In genomic region chr19:45652286-45652988, GRCm38 (mm10) we compare ENCODE assay signal across 9 mouse cellular contexts. TPM values are rescaled to one million over a fixed set of nuclear protein-coding genes. Genes with fewer than 3 reads are reported as not detected.
DNase-seq lines count a peak whose midpoint lies in the region; ATAC-seq and TF ChIP-seq lines count a peak whose summit lies in the region.
"Had no signal": no experiment of that assay in that cellular context is flagged by ENCODE, and none has a peak within 500 bp of the region (broad histone marks: within the 10 kb centered on the region; RNA-seq: fewer than 3 reads in every experiment).

No protein-coding gene starts in this region.

- no peaks in the 10 kb centered on the region for H3K27me3 ChIP-seq in forebrain, embryonic 14.5 days (replicated peaks; ENCODE audit: control insufficient read depth, insufficient read depth, low read length)
- H3K27me3 ChIP-seq in forebrain, embryonic 11.5 days (ENCODE audit: control insufficient read depth, insufficient read depth, low read length) = no peaks in the 10 kb centered on the region
- H3K27me3 ChIP-seq in heart, embryonic 13.5 days (replicated peaks) = no peaks in the 10 kb centered on the region

- no peaks in the 10 kb centered on the region for H3K36me3 ChIP-seq in forebrain, embryonic 14.5 days (ENCODE audit: control insufficient read depth, insufficient read depth, low read length)
- H3K36me3 ChIP-seq in forebrain, embryonic 11.5 days (ENCODE audit: control insufficient read depth, insufficient read depth, low read length) = no peaks in the 10 kb centered on the region
- peaks cover 2% of the 10 kb centered on the region; the same call in 1 of the 2 replicates for H3K36me3 ChIP-seq in heart, embryonic 13.5 days

- TF ChIP-seq POLR2A in bone marrow macrophage, adult 2 months (IDR thresholded peaks at IDR 0.05; ENCODE audit: borderline replicate concordance, low read depth, low read length) = no peak

- no peak for TF ChIP-seq CTCF in bone marrow macrophage, adult 2 months (IDR thresholded peaks at IDR 0.05; ENCODE audit: low read depth, low read length)

- H3K4me1 ChIP-seq in forebrain, embryonic 14.5 days (ENCODE audit: control insufficient read depth, insufficient read depth, low read length) = peaks cover 5% of the 10 kb centered on the region
- peaks cover 2% of the 10 kb centered on the region; the same call in 1 of the 2 replicates for H3K4me1 ChIP-seq in forebrain, embryonic 11.5 days (replicated peaks; ENCODE audit: control insufficient read depth, insufficient read depth, low read length)
- peaks cover 25% of the 10 kb centered on the region for H3K4me1 ChIP-seq in bone marrow macrophage, adult 2 months (ENCODE audit: control insufficient read depth, insufficient read depth, low read length)
- peaks cover 51% of the 10 kb centered on the region for H3K4me1 ChIP-seq in heart, embryonic 13.5 days

- H3K4me3 ChIP-seq in forebrain, embryonic 14.5 days (ENCODE audit: low read depth, low read length) = no peak overlapping the region
- no peak overlapping the region for H3K4me3 ChIP-seq in forebrain, embryonic 11.5 days (ENCODE audit: low read depth, low read length)
- no peak overlapping the region for H3K4me3 ChIP-seq in bone marrow macrophage, adult 2 months (ENCODE audit: insufficient read depth, low read length)
- H3K4me3 ChIP-seq in heart, embryonic 13.5 days = no peak overlapping the region

- H3K9ac ChIP-seq in forebrain, embryonic 14.5 days (ENCODE audit: low read length) = no peak overlapping the region
- H3K9ac ChIP-seq in forebrain, embryonic 11.5 days (ENCODE audit: low read length) = no peak overlapping the region
- peak overlapping the region; percentile 3; the same call in 1 of the 2 replicates for H3K9ac ChIP-seq in heart, embryonic 13.5 days

- WGBS in forebrain, embryonic 14.5 days = 63% methylated on average over 15 of the region's 15 CpGs
- WGBS in forebrain, embryonic 11.5 days = 65% methylated on average over 15 of the region's 15 CpGs
- 55% methylated on average over 15 of the region's 15 CpGs for WGBS in heart, embryonic 13.5 days

- no peak for ATAC-seq in forebrain, embryonic 14.5 days
- ATAC-seq in forebrain, embryonic 11.5 days (replicated peaks; ENCODE audit: low FRiP score) = no peak
- ATAC-seq in heart, embryonic 13.5 days (ENCODE audit: extremely low read depth, insufficient number of reproducible peaks, low FRiP score, low TSS enrichment) = no peak
- ATAC-seq: midbrain, embryonic 16.5 days had no signal

- no peak overlapping the region for H3K27ac ChIP-seq in forebrain, embryonic 14.5 days (ENCODE audit: low read depth, low read length)
- no peak overlapping the region for H3K27ac ChIP-seq in forebrain, embryonic 11.5 days (ENCODE audit: low read depth, low read length)
- peak overlapping the region; percentile 56 for H3K27ac ChIP-seq in bone marrow macrophage, adult 2 months (ENCODE audit: insufficient read depth, low read depth, low read length)
- H3K27ac ChIP-seq in heart, embryonic 13.5 days (replicated peaks) = peak overlapping the region; percentile 37; the same call in 1 of the 2 replicates

- no peaks in the 10 kb centered on the region for H3K9me3 ChIP-seq in forebrain, embryonic 14.5 days (replicated peaks; ENCODE audit: control insufficient read depth, low read length)
- H3K9me3 ChIP-seq in forebrain, embryonic 11.5 days (ENCODE audit: control insufficient read depth, low read length) = no peaks in the 10 kb centered on the region
- H3K9me3 ChIP-seq in heart, embryonic 13.5 days = no peaks in the 10 kb centered on the region

- peak; percentile 12 for DNase-seq in forebrain, embryonic 14.5 days (ENCODE audit: low spot score)
- no peak for DNase-seq in forebrain, embryonic 11.5 days (ENCODE audit: low spot score)
- DNase-seq in lung, postnatal 36 days = peak; percentile 15
- no peak for DNase-seq in adrenal gland, postnatal 10 days
- no peak for DNase-seq in B cell, adult 2 months
- no peak for DNase-seq in adrenal gland, postnatal 25 days

- H3K4me2 ChIP-seq in forebrain, embryonic 14.5 days (ENCODE audit: low read length) = no peak overlapping the region
- H3K4me2 ChIP-seq in forebrain, embryonic 11.5 days (ENCODE audit: low read depth, low read length, severe bottlenecking) = no peak overlapping the region
- H3K4me2 ChIP-seq in heart, embryonic 13.5 days = peak overlapping the region; percentile 8; the same call in 1 of the 2 replicates

RNA-seq across cellular contexts. Expression of gene Fbxw4, which starts 7.7 kb away (rescaled TPM):
- 4.0 and 4.7 TPM in 2 replicates for polyA plus RNA-seq in forebrain, embryonic 14.5 days (2014; fragmentation: Nextera tagmentation; extraction: Ambion mirVana)
- polyA plus RNA-seq in forebrain, embryonic 11.5 days (2014; fragmentation: Nextera tagmentation; extraction: Ambion mirVana) = 5.0 and 7.3 TPM in 2 replicates
- 50.3 and 55.6 TPM in 2 replicates for polyA plus RNA-seq in bone marrow macrophage, adult 2 months (2012; ENCODE audit: insufficient read depth, insufficient read length, missing spikeins)
- 3.3 and 3.8 TPM in 2 replicates for polyA plus RNA-seq in heart, embryonic 13.5 days (2015; fragmentation: Nextera tagmentation; extraction: Ambion mirVana)
- 10 to 100 TPM; 33.8 to 37.1 TPM for total RNA-seq in adrenal gland, postnatal 10 days (2021)
- 32.2 and 33.8 TPM in 2 replicates for total RNA-seq in adrenal gland, postnatal 25 days (2021)

Comparison
In these comparisons a context has a peak if more than half of its experiments do, and no peak if none do; other contexts are left out.
1. DNase-seq: peak in forebrain, embryonic 14.5 days (single experiment) and lung, postnatal 36 days (single experiment); none in forebrain, embryonic 11.5 days (single experiment), adrenal gland, postnatal 10 days (single experiment), B cell, adult 2 months (0 of 2) and adrenal gland, postnatal 25 days (single experiment).
2. H3K27ac ChIP-seq: peak in bone marrow macrophage, adult 2 months (single experiment) and heart, embryonic 13.5 days (single experiment); none in forebrain, embryonic 14.5 days (single experiment) and forebrain, embryonic 11.5 days (single experiment).